Mouse (Mus musculus) lung, postnatal 0 days (tissue): ENCODE data around the gene Plxnc1.

ENCODE experiments used
- CTCF ChIP-seq: IDR thresholded peaks from 2 replicates; pipeline ENCODE4 v1.5.1; 2016; ENCODE audit warnings: antibody characterized with exemption, mild to moderate bottlenecking
- EP300 ChIP-seq: IDR thresholded peaks from 2 replicates; pipeline ENCODE4 v1.6.1; 2016; ENCODE audit warnings: antibody characterized with exemption, mild to moderate bottlenecking, control low read depth

DNA sequence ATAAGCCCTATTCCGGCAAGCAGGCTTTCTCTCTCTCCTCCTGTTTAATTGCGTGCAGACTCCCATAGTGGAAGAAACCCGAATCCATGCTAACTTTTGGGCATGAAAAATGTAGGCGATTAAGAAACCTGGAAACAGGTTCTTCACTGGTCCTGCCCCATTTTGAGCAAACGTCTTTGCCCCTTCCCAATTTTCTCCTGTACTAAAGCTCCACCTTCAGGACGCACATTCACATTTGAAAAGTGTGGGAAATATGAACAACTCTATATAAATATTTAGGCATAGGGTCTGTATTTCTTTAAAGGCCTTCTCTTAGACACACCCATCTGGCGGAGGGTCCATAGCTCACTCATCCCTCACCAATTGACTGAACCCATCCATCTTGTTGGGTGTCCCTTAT, 2.8 kb upstream of the Plxnc1 start:
- peak; percentile 51 for TF ChIP-seq CTCF
- TF ChIP-seq EP300 = no peak
